Mouse (Mus musculus): ENCODE data around the gene Acsf2. TPM values are rescaled to one million over a fixed set of nuclear protein-coding genes. Genes with fewer than 3 reads are reported as not detected.
A peak's percentile ranks its signal among the peaks of the same experiment; 100 is the strongest.

The Acsf2 gene
- polyA plus RNA-seq, 1 experiment from 2014 or later, result 4.2 TPM

DNA sequence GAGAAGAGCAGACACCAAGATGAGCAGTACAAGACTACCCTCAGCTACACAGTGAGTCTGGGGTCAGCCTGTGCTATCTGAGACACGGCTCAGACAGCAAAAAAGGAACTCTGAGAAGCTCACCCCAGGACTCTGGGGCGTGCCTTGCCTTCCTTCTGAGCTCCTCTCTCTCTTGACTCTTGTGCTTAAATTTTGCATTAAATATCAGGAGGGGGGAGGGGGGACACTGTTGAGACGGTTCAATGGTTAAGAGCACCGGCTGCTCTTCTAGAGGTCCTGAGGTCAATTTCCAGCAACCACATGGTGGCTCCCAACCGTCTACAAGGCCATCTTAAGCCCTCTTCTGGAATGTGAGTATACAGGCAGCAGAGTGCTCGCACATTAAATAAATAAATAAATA is 14.2 kb downstream of the Acsf2 start:
- H3K27me3 ChIP-seq (replicated peaks), result no peaks in the 10 kb centered on the region
- H3K27ac ChIP-seq, result no peak overlapping the region
- no peak overlapping the region for H3K9ac ChIP-seq
- H3K4me1 ChIP-seq (replicated peaks), result peaks cover 11% of the 10 kb centered on the region
- ATAC-seq, result no peak
- H3K9me3 ChIP-seq, result no peaks in the 10 kb centered on the region
- 82% methylated on average over 6 of the region's 6 CpGs for WGBS
- no peak overlapping the region for H3K4me3 ChIP-seq (replicated peaks)
- H3K4me2 ChIP-seq (replicated peaks), result no peak overlapping the region
- no peaks in the 10 kb centered on the region for H3K36me3 ChIP-seq

DNA sequence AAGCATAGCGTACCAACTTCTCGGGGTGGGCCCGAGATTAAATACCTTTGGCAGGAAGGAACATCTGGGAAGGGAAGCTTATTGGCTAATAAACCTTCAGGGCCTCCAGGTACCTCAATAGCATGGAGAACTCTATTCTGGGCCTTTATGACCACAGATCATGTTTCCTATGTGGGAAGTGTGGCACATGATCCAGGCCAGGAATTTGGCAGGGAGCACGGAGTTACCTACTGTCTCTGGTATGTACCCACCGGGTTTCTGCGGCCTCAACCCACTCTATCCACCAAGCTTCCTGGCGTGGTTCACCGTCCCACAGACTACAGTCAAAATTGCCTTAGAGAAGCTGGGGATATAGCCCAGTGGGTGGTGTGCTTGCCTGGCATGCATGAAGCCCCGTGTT is 16.6 kb downstream of the Acsf2 start:
- H3K4me3 ChIP-seq (replicated peaks), result no peak overlapping the region
- 91% methylated on average over 9 of the region's 9 CpGs for WGBS
- no peak for ATAC-seq
- no peaks in the 10 kb centered on the region for H3K9me3 ChIP-seq
- 0 out of 2 replicates have a peak, but pooled peaks cover 3% of the 10 kb centered on the region for H3K4me1 ChIP-seq (replicated peaks)
- no peaks in the 10 kb centered on the region for H3K36me3 ChIP-seq
- no peak overlapping the region for H3K4me2 ChIP-seq (replicated peaks)
- no peaks in the 10 kb centered on the region for H3K27me3 ChIP-seq (replicated peaks)
- no peak overlapping the region for H3K9ac ChIP-seq
- H3K27ac ChIP-seq, result no peak overlapping the region

DNA sequence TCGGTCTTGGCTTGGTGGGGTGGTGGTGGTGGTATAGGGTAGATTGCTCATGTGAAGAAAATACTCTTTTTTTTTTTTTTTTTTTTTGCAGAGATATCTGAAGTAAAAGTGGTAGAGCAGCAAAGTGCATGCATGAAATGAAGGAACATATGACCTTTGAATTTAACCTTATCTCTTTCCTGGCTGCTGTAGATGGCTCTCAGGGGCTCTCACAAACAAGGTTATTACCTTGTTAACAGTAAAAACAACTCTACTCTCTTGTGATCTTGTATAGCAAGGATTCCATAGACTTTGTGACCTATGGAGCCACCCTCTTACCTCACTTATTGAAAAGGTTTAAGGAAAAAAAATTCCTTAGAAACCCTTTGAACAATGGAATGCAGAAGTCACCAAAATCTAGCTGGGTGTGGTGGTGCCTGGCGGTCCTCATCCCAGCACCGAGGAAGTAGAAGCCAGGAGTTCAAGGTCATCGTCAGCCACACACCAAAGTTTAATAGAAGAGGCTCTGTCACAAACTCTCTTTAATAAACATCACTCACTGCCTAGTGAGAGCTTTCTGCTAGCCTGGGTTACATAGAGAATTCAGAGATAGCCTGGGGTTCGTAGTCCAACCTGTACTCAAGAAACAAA is 21.4 kb downstream of the Acsf2 start:
- H3K9ac ChIP-seq, result no peak overlapping the region
- H3K27me3 ChIP-seq (replicated peaks), result no peaks in the 10 kb centered on the region
- ATAC-seq, result peak; percentile 70
- 0 out of 2 replicates have a peak overlapping the region, but pooled peaks have one; percentile 9 for H3K27ac ChIP-seq
- H3K4me3 ChIP-seq (replicated peaks), result no peak overlapping the region
- no peak overlapping the region for H3K4me2 ChIP-seq (replicated peaks)
- H3K36me3 ChIP-seq, result no peaks in the 10 kb centered on the region
- H3K4me1 ChIP-seq (replicated peaks), result no peaks in the 10 kb centered on the region
- no peaks in the 10 kb centered on the region for H3K9me3 ChIP-seq
- WGBS, result 65% methylated on average over 5 of the region's 5 CpGs

DNA sequence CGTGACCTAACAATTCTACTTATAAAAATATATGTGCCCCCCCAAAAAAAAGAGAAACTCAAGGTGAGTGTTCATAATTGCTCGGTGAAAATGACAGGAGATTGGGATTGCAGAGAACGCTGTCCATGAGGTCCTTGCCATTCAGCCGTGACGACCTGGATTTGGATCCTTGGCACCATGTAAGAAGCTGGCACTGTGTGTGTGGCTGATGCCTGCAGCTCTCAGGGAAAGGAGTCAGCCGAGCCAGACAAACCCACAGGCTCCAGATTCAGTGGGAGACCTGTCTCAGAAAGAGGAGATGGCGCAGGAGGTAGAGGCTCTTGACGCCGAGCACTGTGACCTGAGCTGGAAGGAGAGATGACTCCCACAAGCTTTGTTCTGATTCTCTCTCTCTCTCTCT is 25.3 kb downstream of the Acsf2 start:
- WGBS, result 91% methylated on average over 9 of the region's 9 CpGs
- ATAC-seq, result no peak
- Histone ChIP-seq H3K27me3 (replicated peaks) (no peaks in the 10 kb centered on the region), H3K9ac (no peak overlapping the region), H3K4me3 (replicated peaks) (no peak overlapping the region), H3K4me2 (replicated peaks) (no peak overlapping the region), H3K36me3 (no peaks in the 10 kb centered on the region), H3K27ac (no peak overlapping the region), H3K9me3 (no peaks in the 10 kb centered on the region), H3K4me1 (replicated peaks) (no peaks in the 10 kb centered on the region)

DNA sequence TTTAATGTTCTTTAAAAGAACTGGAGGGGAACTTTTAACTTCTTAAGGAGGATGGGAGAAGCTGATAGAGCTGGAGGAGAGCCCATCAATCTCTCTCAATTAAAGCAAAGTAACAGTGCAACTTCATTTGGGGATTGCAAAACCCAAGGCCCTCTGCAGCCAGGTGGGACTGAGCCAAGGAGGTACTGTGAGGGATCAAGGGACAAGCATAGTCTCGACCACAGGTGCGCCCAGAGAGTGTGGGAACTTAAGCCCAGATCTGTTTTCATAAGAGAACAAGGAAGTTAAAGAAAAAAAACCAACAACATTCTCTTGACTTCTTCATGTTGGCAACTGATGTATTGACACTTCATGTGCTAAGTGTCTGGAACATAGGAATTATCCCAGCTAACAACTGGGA is 26.6 kb downstream of the Acsf2 start:
- no peaks in the 10 kb centered on the region for H3K9me3 ChIP-seq
- H3K36me3 ChIP-seq, result no peaks in the 10 kb centered on the region
- no peak overlapping the region for H3K27ac ChIP-seq
- H3K4me2 ChIP-seq (replicated peaks), result no peak overlapping the region
- no peak for ATAC-seq
- H3K27me3 ChIP-seq (replicated peaks), result no peaks in the 10 kb centered on the region
- WGBS, result 64% methylated on average over 2 of the region's 2 CpGs
- H3K4me3 ChIP-seq (replicated peaks), result no peak overlapping the region
- no peak overlapping the region for H3K9ac ChIP-seq
- H3K4me1 ChIP-seq (replicated peaks), result no peaks in the 10 kb centered on the region

DNA sequence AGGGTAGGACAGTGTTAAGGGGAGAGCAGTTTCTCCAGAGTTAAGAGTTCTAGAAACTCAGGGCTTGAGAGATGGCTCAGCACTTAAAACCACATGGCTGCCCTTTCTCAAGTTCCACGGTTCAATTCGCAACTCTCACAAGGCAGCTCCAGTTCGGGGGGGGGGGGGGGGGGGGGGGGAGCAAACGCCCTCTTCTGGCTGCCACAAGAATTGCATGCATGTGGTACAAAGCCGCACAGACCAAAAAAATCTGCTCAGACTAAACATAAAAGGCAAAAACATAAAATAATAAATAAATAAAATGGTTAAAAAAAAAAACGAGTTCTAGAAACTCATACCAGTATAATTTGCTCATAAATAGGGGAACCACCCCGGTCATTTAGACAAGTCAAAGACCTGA is 27.1 kb downstream of the Acsf2 start:
- no peaks in the 10 kb centered on the region for H3K4me1 ChIP-seq (replicated peaks)
- H3K4me2 ChIP-seq (replicated peaks), result no peak overlapping the region
- no peaks in the 10 kb centered on the region for H3K36me3 ChIP-seq
- H3K27ac ChIP-seq, result no peak overlapping the region
- no peaks in the 10 kb centered on the region for H3K9me3 ChIP-seq
- 19% methylated on average over 7 of the region's 7 CpGs for WGBS
- H3K27me3 ChIP-seq (replicated peaks), result no peaks in the 10 kb centered on the region
- no peak overlapping the region for H3K9ac ChIP-seq
- H3K4me3 ChIP-seq (replicated peaks), result no peak overlapping the region
- no peak for ATAC-seq

DNA sequence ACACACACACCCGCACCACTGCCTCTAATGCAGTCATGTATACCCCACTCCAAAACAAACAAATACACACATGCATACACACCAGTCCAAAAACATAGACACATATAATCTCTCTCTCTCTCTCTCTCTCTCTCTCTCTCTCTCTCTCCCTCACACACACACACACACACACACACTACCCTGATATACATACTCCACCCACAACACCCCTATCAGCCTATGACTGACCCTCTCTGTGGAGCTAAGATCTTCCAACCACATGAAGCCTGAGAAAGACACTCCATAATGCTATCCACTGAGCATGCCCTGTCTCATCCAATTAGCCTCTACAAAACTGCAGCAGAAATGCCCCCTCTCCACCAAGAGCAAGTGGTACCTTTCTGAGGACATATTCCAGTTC is 29.8 kb downstream of the Acsf2 start:
- no peaks in the 10 kb centered on the region for H3K9me3 ChIP-seq
- no peak for ATAC-seq
- WGBS, result 96% methylated on average over 1 of the region's 1 CpGs

DNA sequence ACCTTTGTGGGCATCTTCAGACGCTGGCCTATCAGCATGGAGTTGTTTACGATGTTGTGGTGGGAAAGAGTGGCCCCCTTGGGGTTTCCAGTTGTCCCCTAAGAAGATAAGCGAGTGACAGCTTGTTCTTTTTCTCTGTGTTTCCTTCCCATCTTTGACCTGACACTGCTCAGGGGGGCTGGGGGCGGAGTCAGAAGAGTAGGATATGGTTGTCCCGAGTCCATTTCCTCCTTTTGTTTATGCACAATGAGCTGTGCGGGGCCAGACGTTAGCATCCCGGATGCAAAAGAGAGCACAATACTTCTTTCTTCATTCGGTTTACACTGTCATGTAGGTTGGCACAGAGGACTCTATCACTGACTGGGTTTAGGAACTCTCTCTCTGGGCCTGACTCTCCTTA is 31.1 kb downstream of the Acsf2 start:
- Histone ChIP-seq H3K9me3 (no peaks in the 10 kb centered on the region), H3K36me3 (no peaks in the 10 kb centered on the region), H3K4me1 (replicated peaks) (0 out of 2 replicates have a peak, but pooled peaks cover 5% of the 10 kb centered on the region), H3K4me3 (replicated peaks) (no peak overlapping the region), H3K27ac (0 out of 2 replicates have a peak overlapping the region, but pooled peaks have one; percentile 27), H3K4me2 (replicated peaks) (no peak overlapping the region), H3K27me3 (replicated peaks) (peaks cover 3% of the 10 kb centered on the region; the same call in 1 of the 2 replicates), H3K9ac (no peak overlapping the region)
- 46% methylated on average over 9 of the region's 9 CpGs for WGBS
- no peak for ATAC-seq

More for the DNA sequence above, 29.8 kb downstream of the Acsf2 start:
- Histone ChIP-seq H3K4me3 (replicated peaks) (no peak overlapping the region), H3K9ac (no peak overlapping the region), H3K27ac (no peak overlapping the region), H3K27me3 (replicated peaks) (no peaks in the 10 kb centered on the region), H3K4me2 (replicated peaks) (no peak overlapping the region), H3K36me3 (no peaks in the 10 kb centered on the region), H3K4me1 (replicated peaks) (0 out of 2 replicates have a peak, but pooled peaks cover 3% of the 10 kb centered on the region)

DNA sequence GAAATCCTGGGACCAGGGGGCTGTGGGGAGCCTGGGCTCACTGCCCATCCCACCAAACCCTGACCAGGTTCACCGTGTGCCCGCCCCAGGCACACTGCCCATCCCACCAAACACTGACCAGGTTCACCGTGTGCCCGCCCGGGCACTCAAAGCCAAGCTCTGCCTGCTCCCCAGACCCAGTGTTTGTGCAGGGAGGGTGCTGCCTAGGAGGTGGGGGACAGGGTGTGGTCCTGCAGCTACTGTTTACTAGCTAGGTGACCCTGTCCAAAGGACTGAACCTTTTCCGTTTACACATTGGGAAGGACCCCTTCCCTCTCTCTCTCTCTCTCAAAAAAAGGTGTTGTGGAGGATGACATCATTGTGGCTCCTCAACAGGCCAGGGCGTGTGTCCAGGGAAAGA is 34.3 kb downstream of the Acsf2 start:
- WGBS, result 86% methylated on average over 7 of the region's 7 CpGs
- peaks cover 23% of the 10 kb centered on the region for H3K4me1 ChIP-seq (replicated peaks)

DNA sequence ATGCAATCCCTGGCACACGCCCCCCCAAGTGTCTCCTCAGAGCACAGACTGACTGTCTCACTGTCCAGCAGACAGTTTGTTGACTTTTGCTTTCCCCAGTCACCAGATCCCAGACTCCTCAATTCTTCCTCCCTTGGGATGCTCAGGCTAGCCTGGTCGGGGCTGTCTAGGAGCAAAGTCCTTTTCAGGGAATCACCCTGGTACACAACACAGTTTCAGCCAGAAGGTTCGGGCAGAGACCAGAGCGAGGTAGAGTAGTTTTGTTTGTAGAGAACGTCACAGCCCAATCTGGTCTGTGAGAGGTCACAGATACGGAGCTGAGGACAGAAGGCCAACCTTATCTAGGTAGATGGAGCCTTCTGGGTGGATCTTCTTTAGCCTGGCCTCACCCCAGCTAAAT is 35.1 kb downstream of the Acsf2 start:
- 47% methylated on average over 6 of the region's 6 CpGs for whole genome bisulfite sequencing
- Histone ChIP-seq H3K9ac (no peak overlapping the region), H3K27me3 (replicated peaks) (peaks cover 8% of the 10 kb centered on the region; the same call in 1 of the 2 replicates), H3K4me1 (replicated peaks) (peaks cover 23% of the 10 kb centered on the region), H3K36me3 (no peaks in the 10 kb centered on the region), H3K9me3 (no peaks in the 10 kb centered on the region), H3K27ac (no peak overlapping the region), H3K4me3 (replicated peaks) (no peak overlapping the region), H3K4me2 (replicated peaks) (no peak overlapping the region)
- ATAC-seq, result no peak

More for the DNA sequence above, 34.3 kb downstream of the Acsf2 start:
- H3K9me3 ChIP-seq, result no peaks in the 10 kb centered on the region
- no peak overlapping the region for H3K27ac ChIP-seq
- ATAC-seq, result no peak
- no peaks in the 10 kb centered on the region for H3K36me3 ChIP-seq
- peaks cover 8% of the 10 kb centered on the region; the same call in 1 of the 2 replicates for H3K27me3 ChIP-seq (replicated peaks)
- H3K4me3 ChIP-seq (replicated peaks), result no peak overlapping the region
- H3K9ac ChIP-seq, result no peak overlapping the region
- H3K4me2 ChIP-seq (replicated peaks), result no peak overlapping the region

DNA sequence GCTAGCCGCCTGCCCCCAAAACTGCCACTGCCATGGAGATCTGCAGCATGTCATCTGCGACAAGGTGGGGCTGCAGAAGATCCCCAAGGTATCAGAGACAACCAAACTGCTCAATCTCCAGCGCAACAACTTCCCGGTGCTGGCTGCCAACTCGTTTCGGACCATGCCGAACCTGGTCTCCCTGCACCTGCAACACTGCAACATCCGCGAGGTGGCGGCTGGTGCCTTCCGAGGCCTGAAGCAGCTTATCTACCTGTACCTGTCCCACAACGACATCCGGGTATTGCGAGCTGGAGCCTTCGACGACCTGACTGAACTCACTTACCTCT is 36.6 kb downstream of the Acsf2 start:
- no peak overlapping the region for H3K27ac ChIP-seq

DNA sequence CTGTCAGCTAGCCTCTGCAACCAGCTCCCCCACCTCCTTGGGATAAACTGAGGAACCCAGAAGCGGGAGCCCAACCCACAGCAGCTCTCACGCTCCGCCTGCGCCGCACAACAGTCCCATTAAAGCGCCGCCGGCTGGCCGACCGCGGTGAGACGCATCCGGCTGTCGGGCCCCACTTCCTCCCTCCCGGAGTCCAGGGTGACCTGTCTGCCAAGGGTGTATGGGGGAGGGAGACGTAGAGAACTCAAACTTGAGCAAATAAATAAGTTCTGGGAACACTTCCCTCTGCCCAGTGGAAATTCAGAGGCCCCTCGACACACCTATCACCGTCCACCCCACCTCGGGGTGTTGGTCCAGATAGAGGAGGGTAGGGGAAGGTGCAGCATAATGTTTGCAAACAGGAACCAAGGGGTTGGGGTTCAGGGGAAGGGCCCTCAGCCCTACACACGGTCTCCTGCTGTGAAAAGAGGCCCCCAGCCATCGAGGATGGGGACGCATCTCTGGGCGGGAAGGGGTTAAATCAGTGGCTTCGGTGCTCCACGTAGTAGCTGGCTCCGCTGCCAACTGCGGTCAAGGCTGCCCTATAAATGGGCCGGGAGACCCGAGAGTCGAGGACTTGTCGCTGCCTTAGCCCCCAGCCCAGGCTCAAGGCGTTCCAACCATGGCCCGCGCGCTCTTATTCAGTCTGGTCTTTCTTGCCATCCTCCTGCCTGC is 37.1 kb downstream of the Acsf2 start, which contains the start of gene Chad:
Gene Chad, plus strand, starts transcription at position 611 of the 714 bp plus-strand sequence.
- peak within 1 kb of the TSS; percentile 31 for H3K9ac ChIP-seq
- no peak within 1 kb of the TSS for H3K27ac ChIP-seq

More for the DNA sequence above, 36.6 kb downstream of the Acsf2 start:
- WGBS, result 23% methylated on average over 16 of the region's 16 CpGs
- peak; percentile 58 for ATAC-seq
- Histone ChIP-seq H3K27me3 (replicated peaks) (peaks cover 8% of the 10 kb centered on the region; the same call in 1 of the 2 replicates), H3K4me3 (replicated peaks) (peak overlapping the region; percentile 15; the same call in 1 of the 2 replicates), H3K4me2 (replicated peaks) (peak overlapping the region; percentile 55), H3K9me3 (no peaks in the 10 kb centered on the region), H3K36me3 (no peaks in the 10 kb centered on the region), H3K9ac (peak overlapping the region; percentile 31; the same call in 1 of the 2 replicates), H3K4me1 (replicated peaks) (peaks cover 23% of the 10 kb centered on the region)

More for the DNA sequence above, 37.1 kb downstream of the Acsf2 start, which contains the start of gene Chad:
- Histone ChIP-seq H3K9me3 (no peaks in the 10 kb centered on the region), H3K27me3 (replicated peaks) (peaks cover 8% of the 10 kb centered on the region; the same call in 1 of the 2 replicates), H3K4me1 (replicated peaks) (peaks cover 23% of the 10 kb centered on the region), H3K36me3 (no peaks in the 10 kb centered on the region), H3K4me3 (replicated peaks) (peak within 1 kb of the TSS; percentile 15), H3K4me2 (replicated peaks) (peak within 1 kb of the TSS; percentile 55)
- WGBS, result 11% methylated on average over 35 of the region's 35 CpGs
- ATAC-seq, result peak; percentile 69

All from intestine, embryonic 15.5 days (tissue).